Mouse (Mus musculus) hindbrain, embryonic 16.5 days (tissue): Measurements from ENCODE around the gene Tmem191c. TPM values are rescaled to one million over a fixed set of nuclear protein-coding genes. Genes with fewer than 3 reads are reported as not detected.

ENCODE experiments used
- ATAC-seq: fragments of 200-750 bp; cut with Nextera tagmentation; 2 replicates; pipeline ENCODE4 v1.8.0; 2017; ENCODE audit warnings: moderate TSS enrichment, moderate library complexity
- H3K27ac ChIP-seq: fragments of 300-500 bp; sonication (generic); 2 replicates; pipeline ENCODE4 v1.5.1; 2014; ENCODE audit warnings: low read depth, mild to moderate bottlenecking, control low read depth, low read length, moderate library complexity
- H3K27me3 ChIP-seq: fragments of 300-500 bp; sonication (generic); replicated peaks from 2 replicates; pipeline ENCODE4 v1.6.1; 2014; ENCODE audit warnings: low read length; ENCODE audit not compliant: control insufficient read depth, insufficient read depth
- H3K36me3 ChIP-seq: fragments of 300-500 bp; sonication (generic); 2 replicates; pipeline ENCODE4 v1.6.1; 2014; ENCODE audit warnings: mild to moderate bottlenecking, low read length, moderate library complexity, mixed read lengths; ENCODE audit not compliant: control insufficient read depth, insufficient read depth
- H3K4me1 ChIP-seq: fragments of 300-500 bp; sonication (generic); 2 replicates; pipeline ENCODE4 v1.6.1; 2014; ENCODE audit warnings: low read depth, low read length; ENCODE audit not compliant: control insufficient read depth, insufficient read depth
- H3K4me2 ChIP-seq: fragments of 300-500 bp; sonication (generic); 2 replicates; pipeline ENCODE4 v1.6.1; 2014; ENCODE audit warnings: mild to moderate bottlenecking, low read length, control low read depth, moderate library complexity
- H3K4me3 ChIP-seq: fragments of 300-500 bp; sonication (generic); 2 replicates; pipeline ENCODE4 v1.5.1; 2014; ENCODE audit warnings: mild to moderate bottlenecking, low read length, control low read depth, moderate library complexity
- H3K9ac ChIP-seq: fragments of 300-500 bp; sonication (generic); 2 replicates; pipeline ENCODE4 v1.6.1; 2014; ENCODE audit warnings: low read depth, mild to moderate bottlenecking, control low read depth, low read length, moderate library complexity
- H3K9me3 ChIP-seq: fragments of 300-500 bp; sonication (generic); 2 replicates; pipeline ENCODE4 v1.6.1; 2014; ENCODE audit warnings: mild to moderate bottlenecking, low read length, moderate library complexity; ENCODE audit not compliant: control insufficient read depth
- WGBS: fragments of 180-500 bp; shearing (Covaris S2); extraction: QIAGEN DNeasy Blood & Tissue Kit; methylation state at CpG from one replicate; pipeline ENCODE4 v1.1.7; 2014; 5-methylcytosine and 5-hydroxymethylcytosine counted together
- polyA plus RNA-seq: library from polyadenylated mRNA; unstranded; fragments of >200 nt; fragmentation: Nextera tagmentation; extraction: Ambion mirVana; gene quantifications from 2 replicates; pipeline ENCODE4 v1.2.1, GENCODE M21; 2015

The Tmem191c gene
- polyA plus RNA-seq, 1 experiment from 2014 or later: 111 TPM

- no peak within 1 kb of the TSS for H3K9ac ChIP-seq
- H3K27ac ChIP-seq: no peak within 1 kb of the TSS
- H3K9me3 ChIP-seq: no peaks in the 10 kb centered on the region
- WGBS: 89% methylated on average over 2 of the region's 2 CpGs
- H3K27me3 ChIP-seq: no peaks in the 10 kb centered on the region
- no peak within 1 kb of the TSS for H3K4me2 ChIP-seq
- H3K4me1 ChIP-seq: no peaks in the 10 kb centered on the region
- H3K4me3 ChIP-seq: no peak within 1 kb of the TSS
- no peak for ATAC-seq
- peaks cover 3% of the 10 kb centered on the region; the same call in 1 of the 2 replicates for H3K36me3 ChIP-seq
Measured at GRCm38 (mm10) chr16:17331116-17331515, 55.2 kb downstream of the Tmem191c start, which contains the start of gene Serpind1. TSS of gene Serpind1 (plus strand) at chr16:17331371.

GRCm38 (mm10) chr16:17331855-17332254, 56.0 kb downstream of the Tmem191c start:
- H3K4me1 ChIP-seq: no peaks in the 10 kb centered on the region
- H3K4me2 ChIP-seq: no peak overlapping the region
- WGBS: 94% methylated on average over 5 of the region's 5 CpGs
- H3K27me3 ChIP-seq: no peaks in the 10 kb centered on the region
- H3K27ac ChIP-seq: no peak overlapping the region
- no peak overlapping the region for H3K9ac ChIP-seq
- H3K36me3 ChIP-seq: peaks cover 7% of the 10 kb centered on the region; the same call in 1 of the 2 replicates
- no peak for ATAC-seq
- no peaks in the 10 kb centered on the region for H3K9me3 ChIP-seq
- H3K4me3 ChIP-seq: no peak overlapping the region

Other genes starting within 250 kb of the Tmem191c start
- 104 and 114 TPM in 2 replicates for gene Ypel1, start 206.4 kb upstream of the Tmem191c start, polyA plus RNA-seq
- gene Ppil2, start 164.8 kb upstream of the Tmem191c start, polyA plus RNA-seq: 135 and 142 TPM in 2 replicates
- gene 2610318N02Rik, start 150.9 kb upstream of the Tmem191c start, polyA plus RNA-seq: 13.0 and 13.3 TPM in 2 replicates
- gene Sdf2l1, start 143.7 kb upstream of the Tmem191c start, polyA plus RNA-seq: 37.8 and 39.6 TPM in 2 replicates
- 52.1 and 56.7 TPM in 2 replicates for gene Ydjc, start 131.5 kb upstream of the Tmem191c start, polyA plus RNA-seq
- 3.7 and 3.9 TPM in 2 replicates for gene Ccdc116, start 128.8 kb upstream of the Tmem191c start, polyA plus RNA-seq
- 294 and 296 TPM in 2 replicates for gene Ube2l3, start 73.4 kb upstream of the Tmem191c start, polyA plus RNA-seq
- 1.7 and 1.9 TPM in 2 replicates for gene Rimbp3, start 67.5 kb upstream of the Tmem191c start, polyA plus RNA-seq
- gene Hic2, start 42.5 kb upstream of the Tmem191c start, polyA plus RNA-seq: 6.1 and 7.1 TPM in 2 replicates
- 4.4 and 6.0 TPM in 2 replicates for gene Serpind1, start 55.3 kb downstream of the Tmem191c start, polyA plus RNA-seq
- gene Snap29, start 129.9 kb downstream of the Tmem191c start, polyA plus RNA-seq: 24.2 and 24.4 TPM in 2 replicates
- gene Pi4ka, start 130.2 kb downstream of the Tmem191c start, polyA plus RNA-seq: 58.1 and 70.6 TPM in 2 replicates
- gene Crkl, start 175.9 kb downstream of the Tmem191c start, polyA plus RNA-seq: 74.3 and 74.6 TPM in 2 replicates
- 13.4 and 14.8 TPM in 2 replicates for gene Aifm3, start 213.5 kb downstream of the Tmem191c start, polyA plus RNA-seq
- 140 and 149 TPM in 2 replicates for gene Lztr1, start 232.6 kb downstream of the Tmem191c start, polyA plus RNA-seq